Mouse (Mus musculus) CD4-positive, CD25-positive, alpha-beta regulatory T cell (primary cell): Measurements from ENCODE around the gene Mapk14. TPM values are rescaled to one million over a fixed set of nuclear protein-coding genes. Genes with fewer than 3 reads are reported as not detected.

Experiments used
- polyA plus RNA-seq: library from polyadenylated mRNA; unstranded; fragments of 100-300 nt; shearing (Covaris generic); gene quantifications from one replicate; pipeline ENCODE4 v1.2.1, GENCODE M21; 2017

Mapk14 gene
- 103 TPM for polyA plus RNA-seq

DNA sequence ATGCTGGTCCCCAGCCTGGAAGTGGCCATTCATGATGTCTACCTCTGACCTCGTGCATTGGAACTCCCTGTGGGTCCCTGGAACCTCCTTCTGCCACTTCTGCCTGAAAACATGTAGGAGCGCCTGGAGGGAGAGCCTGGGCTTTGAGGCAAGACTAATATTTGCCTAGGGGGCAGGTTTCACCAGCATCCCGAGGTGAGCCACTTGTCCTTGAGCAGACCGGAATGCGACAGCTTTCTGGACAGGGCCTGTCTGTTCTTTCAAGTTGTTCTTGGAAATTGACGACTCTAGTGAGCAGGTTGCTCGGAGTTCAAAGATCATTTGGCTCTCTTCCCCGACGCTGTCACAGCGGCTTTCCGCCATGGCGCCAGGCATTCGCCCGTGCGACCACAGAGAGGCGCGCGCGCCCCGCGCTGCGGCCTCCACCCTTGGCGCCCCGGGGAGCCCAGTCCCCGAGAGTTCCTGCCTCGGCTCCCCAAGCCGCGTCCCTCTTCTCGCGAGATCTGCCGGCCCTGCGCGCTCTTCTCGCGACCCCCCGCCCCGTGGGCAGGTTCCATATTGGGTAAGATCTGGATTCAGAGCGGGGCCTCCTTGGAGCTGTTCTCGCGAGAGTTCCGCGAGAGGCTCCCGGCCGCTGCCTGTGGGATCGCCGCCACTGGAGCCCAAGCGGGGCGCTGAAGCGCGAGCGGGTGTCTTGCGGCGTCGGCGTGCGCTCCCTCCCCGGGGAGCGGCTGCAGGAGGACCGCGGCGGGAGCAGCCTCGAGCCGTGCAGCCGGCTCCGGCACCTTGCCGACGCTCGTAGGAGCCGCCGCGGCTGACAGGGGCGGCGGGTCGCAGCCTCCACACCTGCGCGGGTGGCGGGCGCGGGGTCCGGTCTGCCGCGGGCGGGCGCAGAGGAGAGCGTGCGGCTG lies at the start of gene Mapk14:
Gene Mapk14 (plus strand): TSS at position 554 of the 911 bp plus-strand sequence.

DNA sequence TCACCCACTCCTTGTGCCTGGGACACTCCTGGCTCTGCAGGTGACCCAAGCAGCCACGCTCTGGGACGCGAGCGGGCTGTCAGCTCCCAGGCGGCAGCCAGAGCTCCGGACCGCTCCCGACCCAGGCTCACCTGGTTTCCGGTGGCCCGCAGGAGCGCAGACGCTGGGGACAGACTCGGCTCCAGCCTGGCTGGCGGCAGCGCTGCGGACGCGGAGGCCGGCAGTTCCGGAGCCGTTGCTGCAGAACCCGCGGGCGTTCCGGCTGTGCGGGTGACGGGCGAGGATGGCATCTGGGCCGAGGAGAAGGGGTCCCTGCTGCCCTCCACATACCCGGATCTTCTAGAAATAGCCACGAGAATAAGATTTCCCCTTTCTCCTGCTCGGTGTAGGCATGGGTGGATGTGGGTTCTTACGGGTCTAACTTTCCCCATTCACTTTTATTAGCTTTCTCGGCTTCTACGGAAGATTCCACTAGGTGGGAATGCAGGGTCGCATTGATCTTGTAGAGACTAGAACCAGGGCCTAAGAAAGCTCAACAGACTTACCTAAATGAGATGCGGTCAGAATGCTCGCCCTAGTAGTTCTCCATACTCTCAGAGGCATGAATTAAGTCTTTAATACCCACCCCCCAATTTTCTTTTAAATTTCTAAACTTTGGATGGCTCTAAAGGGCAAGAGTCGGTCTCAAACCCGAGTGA lies 1.4 kb upstream of the Mapk14 start, which contains the start of gene Slc26a8:
Gene Slc26a8 (minus strand): TSS at position 648 of the 698 bp plus-strand sequence.

DNA sequence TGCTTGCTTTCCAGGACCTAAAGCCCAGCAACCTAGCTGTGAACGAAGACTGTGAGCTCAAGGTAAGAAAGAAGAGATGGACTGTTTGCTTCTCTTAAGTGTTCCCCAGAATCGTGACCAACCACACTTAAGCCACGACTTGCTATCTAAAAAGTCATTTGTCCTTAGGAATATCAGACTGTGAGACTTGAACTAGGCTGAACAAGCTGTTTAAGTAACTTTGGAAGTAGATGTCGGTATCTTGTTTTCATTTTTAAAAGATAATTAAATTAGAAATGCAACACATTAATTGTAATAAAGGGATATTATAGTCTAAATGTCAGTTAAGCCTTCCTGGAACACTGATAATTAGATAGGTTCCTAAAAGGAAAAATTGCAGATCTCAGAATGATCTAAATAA lies 34.7 kb downstream of the Mapk14 start, which contains the start of gene AC170998.1:
Gene AC170998.1 (plus strand): TSS at position 301 of the 400 bp plus-strand sequence.

GRCm38 (mm10) chr17:28769121-28769874 lies 78.2 kb downstream of the Mapk14 start, which contains the start of gene Mapk13:
Gene Mapk13, plus strand, starts transcription at chr17:28769297.

Other genes starting within 250 kb of the Mapk14 start
- gene Fkbp5, start 173.8 kb upstream of the Mapk14 start, polyA plus RNA-seq: 57.8 TPM
- gene Armc12, start 160.5 kb upstream of the Mapk14 start, polyA plus RNA-seq: not detected
- not detected for gene Clpsl2, start 141.9 kb upstream of the Mapk14 start, polyA plus RNA-seq
- gene Clps, start 130.6 kb upstream of the Mapk14 start, polyA plus RNA-seq: 0.35 TPM
- 0.91 TPM for gene Lhfpl5, start 115.7 kb upstream of the Mapk14 start, polyA plus RNA-seq
- 225 TPM for gene Srpk1, start 68.6 kb upstream of the Mapk14 start, polyA plus RNA-seq
- gene Slc26a8, start 1.1 kb upstream of the Mapk14 start, polyA plus RNA-seq: 0.38 TPM
- gene AC170998.1, start 34.8 kb downstream of the Mapk14 start, polyA plus RNA-seq: 5.7 TPM
- not detected for gene Mapk13, start 78.0 kb downstream of the Mapk14 start, polyA plus RNA-seq
- gene Brpf3, start 109.8 kb downstream of the Mapk14 start, polyA plus RNA-seq: 12.3 TPM
- gene Pnpla1, start 167.1 kb downstream of the Mapk14 start, polyA plus RNA-seq: not detected
- 2.6 TPM for gene 4930539E08Rik, start 224.0 kb downstream of the Mapk14 start, polyA plus RNA-seq